Mouse (Mus musculus): ENCODE results near the gene Smox. TPM values are rescaled to one million over a fixed set of nuclear protein-coding genes. Genes with fewer than 3 reads are reported as not detected.

Smox gene
- total RNA-seq, 2 experiments from 2014 or later = 25.9 to 28.9 TPM

DNA sequence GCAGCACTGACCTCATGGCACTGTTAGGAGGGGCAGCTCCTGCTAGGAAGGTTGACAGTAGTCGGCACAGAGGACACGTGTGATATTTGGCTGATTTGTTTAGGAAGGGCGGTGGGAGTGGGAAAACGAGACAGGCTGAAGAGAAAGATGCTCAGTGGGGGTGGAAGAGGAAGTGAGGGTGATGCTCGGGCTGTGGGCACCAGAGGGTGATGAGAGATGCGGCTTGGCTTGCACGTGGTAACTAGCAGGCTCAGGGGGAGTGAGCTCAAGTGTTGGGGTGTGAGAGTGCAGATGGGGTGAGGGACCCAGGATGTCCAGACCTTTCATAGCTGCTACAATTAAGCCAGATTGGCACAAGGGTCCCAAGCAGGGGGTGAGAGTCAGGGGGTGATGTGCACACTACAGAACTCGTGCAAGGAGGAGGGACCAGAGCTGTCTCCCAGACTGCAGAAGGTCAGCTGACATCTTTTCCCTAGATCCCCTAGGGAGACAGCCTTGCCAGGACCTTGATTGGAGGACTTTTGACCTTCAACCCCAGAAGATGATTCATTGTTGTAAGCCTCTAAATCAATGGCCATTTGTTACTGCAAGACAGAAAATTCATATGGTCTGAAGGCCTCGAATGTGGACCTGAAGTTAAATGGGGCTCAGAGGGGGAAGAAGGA lies 61.6 kb downstream of the Smox start:
- DNase-seq = no peak

DNA sequence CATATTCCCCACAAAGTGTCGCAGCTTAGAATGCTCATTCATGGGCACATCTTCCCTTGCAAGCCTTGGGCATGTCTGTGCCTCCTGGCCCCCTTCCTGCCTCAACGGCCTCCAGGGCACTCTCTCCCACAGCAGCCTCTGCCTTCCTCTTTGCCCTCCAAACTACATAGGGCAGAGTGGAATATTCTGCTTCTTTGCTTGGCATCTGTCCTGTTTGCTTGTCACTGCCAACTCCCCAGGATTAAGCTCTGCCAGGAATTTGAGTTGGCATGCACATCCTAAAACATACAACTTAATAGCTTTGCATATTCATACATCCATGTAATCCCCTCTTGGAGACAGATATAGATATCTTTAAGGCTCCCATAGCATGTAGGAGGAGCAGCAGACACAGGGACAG lies 66.6 kb downstream of the Smox start:
- DNase-seq = no peak

DNA sequence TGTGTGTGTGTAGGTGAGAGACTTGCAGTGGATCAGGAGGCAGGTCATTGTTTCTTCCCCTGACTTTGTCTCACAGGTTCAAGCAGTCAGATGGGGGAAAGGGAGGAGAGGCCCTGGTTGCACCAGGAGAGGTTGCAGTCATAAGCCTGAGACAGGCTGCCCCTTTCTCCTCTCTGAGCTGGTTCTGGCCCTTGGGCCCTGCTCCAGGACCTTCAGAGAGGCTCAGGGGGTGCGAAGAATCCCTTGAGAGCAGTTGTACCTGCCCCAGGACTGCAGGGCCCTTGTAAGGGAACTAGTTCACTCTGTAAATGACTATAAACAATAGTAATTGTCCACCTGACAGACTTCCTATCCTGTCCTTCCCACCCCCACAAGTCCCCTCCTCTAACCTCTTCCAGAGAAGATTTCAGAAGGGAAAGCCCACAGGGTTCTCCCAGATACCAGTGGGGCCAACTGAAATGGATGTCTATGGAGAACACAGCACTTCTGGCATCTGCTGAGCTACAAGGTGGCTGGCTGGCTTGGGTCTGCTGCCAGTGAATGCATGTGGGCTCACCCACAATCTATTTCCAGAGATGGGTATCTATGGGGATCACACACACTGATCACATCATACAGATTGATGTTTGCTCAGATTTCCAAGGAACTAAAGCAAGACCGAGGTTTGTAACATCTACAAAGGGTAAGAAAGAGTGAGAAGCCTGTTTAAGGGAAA lies 69.1 kb downstream of the Smox start:
- DNase-seq = no peak

DNA sequence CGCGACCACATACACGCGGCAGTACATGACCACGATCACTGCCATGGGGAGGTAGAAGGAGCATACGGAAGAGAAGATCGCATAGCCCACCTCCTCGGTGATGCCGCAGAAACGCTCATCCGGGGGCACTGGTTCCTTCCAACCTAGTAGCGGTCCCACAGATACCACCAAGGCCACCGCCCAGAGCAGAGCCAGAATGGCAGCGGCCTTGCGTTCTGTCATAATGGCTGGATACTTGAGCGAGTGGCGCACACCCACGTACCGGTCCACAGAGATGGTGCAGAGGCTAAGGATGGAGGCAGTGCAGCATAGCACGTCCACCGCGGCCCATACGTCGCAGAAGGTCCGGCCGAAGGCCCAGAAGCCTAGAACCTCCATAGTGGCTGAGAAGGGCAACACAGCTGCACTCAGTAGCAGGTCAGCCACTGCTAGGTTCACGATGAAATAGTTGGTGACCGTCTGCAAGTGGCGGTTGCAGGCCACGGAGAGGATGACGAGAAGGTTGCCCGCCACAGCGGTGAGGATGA lies 70.1 kb downstream of the Smox start:
- no peak for DNase-seq

DNA sequence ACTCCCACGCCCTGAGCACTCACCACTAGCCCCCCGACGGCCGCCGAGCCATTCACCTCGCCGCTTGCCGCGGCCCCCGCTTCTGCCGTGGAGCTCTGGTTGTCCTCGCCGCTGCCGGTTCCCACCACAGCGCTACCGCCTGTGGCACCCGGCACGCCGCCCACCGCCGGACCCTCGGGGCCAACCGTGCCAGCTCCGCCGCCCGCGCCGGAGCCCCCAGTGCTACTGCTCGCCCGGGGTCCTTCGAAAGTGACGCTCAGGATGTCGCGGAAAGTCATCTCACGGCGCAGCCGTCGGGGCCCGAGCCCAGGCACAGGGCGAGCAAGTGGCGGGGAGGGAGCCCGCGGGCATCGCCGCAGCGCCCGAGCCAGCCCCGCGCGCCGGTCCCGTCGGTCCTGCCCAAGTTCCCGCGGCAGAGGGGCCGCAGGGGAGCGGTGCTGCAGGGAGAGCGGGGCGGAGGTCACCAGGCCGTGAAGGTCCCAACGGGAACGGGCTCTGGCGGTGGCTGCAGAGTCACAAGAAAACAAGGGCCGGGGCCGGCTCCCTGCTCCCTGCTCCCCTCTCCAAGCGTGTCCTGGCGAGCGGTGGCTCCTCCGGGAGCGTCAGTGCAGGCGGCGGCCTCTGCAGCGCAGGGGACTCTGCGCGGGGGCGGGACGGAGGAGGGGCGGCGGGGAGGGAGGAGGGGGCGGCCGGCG lies 70.7 kb downstream of the Smox start, which contains the start of gene Adra1d:
Gene Adra1d (minus strand): TSS at position 393 of the 695 bp plus-strand sequence.
- peak; percentile 35 for DNase-seq

DNA sequence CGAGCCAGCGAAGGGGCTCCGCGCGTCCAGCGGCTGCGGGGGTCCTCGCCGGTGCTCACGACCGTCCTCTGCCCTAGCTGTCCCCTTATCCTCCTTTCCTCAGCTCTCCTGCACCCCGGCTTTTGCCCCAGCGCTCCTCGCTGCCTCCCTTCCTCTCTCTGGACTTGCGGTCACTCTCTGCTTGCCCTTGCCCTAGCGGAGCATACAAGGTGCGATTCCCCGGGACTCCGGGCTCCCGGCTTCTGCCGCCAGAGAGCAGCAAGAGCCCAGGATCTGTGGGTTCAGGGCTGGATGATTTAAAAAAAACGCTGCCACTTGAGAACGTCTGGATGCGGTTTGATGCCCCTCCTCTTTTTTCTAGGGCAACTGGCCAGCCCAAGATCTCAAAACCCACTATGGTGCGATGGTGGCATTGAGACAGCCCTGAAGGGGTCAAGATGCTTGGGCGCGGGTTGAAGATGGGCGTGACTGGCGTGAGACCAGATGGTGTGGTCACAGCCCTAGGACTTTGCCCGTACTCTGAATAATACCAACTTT lies 71.4 kb downstream of the Smox start:
- peak; percentile 71 for DNase-seq

Other genes with a start within 250 kb of the Smox start
- 10 to 100 TPM; 26.7 to 35.3 TPM for gene Pank2, start 229.0 kb upstream of the Smox start, total RNA-seq (2021)
- 1 to 10 TPM; 3.1 to 4.7 TPM for gene Rnf24, start 138.6 kb upstream of the Smox start, total RNA-seq (2021)
- 1 to 10 TPM; 1.8 to 2.1 TPM for gene Adra1d, start 70.8 kb downstream of the Smox start, total RNA-seq (2021)